Mouse (Mus musculus) B cell, adult 67 days (primary cell): ENCODE measurements around the gene Tmem262. TPM values are rescaled to one million over a fixed set of nuclear protein-coding genes. Genes with fewer than 3 reads are reported as not detected.

ENCODE experiments used
- total RNA-seq, 2 experiments: library from RNA; stranded (reverse); gene quantifications; 4 replicates each; pipeline ENCODE4 v1.2.4; 2023

The Tmem262 gene
- not detected for total RNA-seq

GRCm38 (mm10) chr19:6079983-6080480 is at the start of gene Tmem262:
Gene Tmem262 (plus strand): TSS chr19:6080033.

GRCm38 (mm10) chr19:6046294-6047153 is 33.3 kb upstream of the Tmem262 start, which contains the start of gene Syvn1:
Gene Syvn1 (plus strand): TSS chr19:6046576.

GRCm38 (mm10) chr19:6057313-6058096 is 22.3 kb upstream of the Tmem262 start, which contains the start of the genes Mrpl49 and Fau:
Gene Mrpl49 (minus strand): TSS chr19:6057785.
Gene Fau (plus strand): TSS chr19:6057844.

GRCm38 (mm10) chr19:6061021-6061533 is 18.8 kb upstream of the Tmem262 start, which contains the start of gene Znhit2:
Gene Znhit2 (plus strand): TSS chr19:6061192.

GRCm38 (mm10) chr19:6067724-6068415 is 12.0 kb upstream of the Tmem262 start, which contains the start of gene Tm7sf2:
Gene Tm7sf2 (minus strand): TSS chr19:6068373.

GRCm38 (mm10) chr19:6076564-6077393 is 3.1 kb upstream of the Tmem262 start, which contains the start of gene Vps51:
Gene Vps51 (minus strand): TSS chr19:6077231.

GRCm38 (mm10) chr19:6082156-6082555 is 2.3 kb downstream of the Tmem262 start, which contains the start of gene Gm28374:
Gene Gm28374 (minus strand): TSS chr19:6082256.

GRCm38 (mm10) chr19:6084478-6085248 is 4.8 kb downstream of the Tmem262 start, which contains the start of the genes Zfpl1 and Cdca5:
Gene Zfpl1 (minus strand): TSS chr19:6084956.
Gene Cdca5 (plus strand): TSS chr19:6084983.

GRCm38 (mm10) chr19:6094119-6094518 is 14.3 kb downstream of the Tmem262 start, which contains the start of gene AC131692.1:
Gene AC131692.1 (plus strand): TSS chr19:6094419.

GRCm38 (mm10) chr19:6105586-6105985 is 25.8 kb downstream of the Tmem262 start, which contains the start of gene Naaladl1:
Gene Naaladl1 (plus strand): TSS chr19:6105782.

GRCm38 (mm10) chr19:6117986-6118676 is 38.3 kb downstream of the Tmem262 start, which contains the start of gene Sac3d1:
Gene Sac3d1 (minus strand): TSS chr19:6118650.

GRCm38 (mm10) chr19:6127760-6128341 is 48.0 kb downstream of the Tmem262 start, which contains the start of gene Snx15:
Gene Snx15 (minus strand): TSS chr19:6128304.

Other genes with a start within 250 kb of the Tmem262 start
- gene Frmd8, start 204.8 kb upstream of the Tmem262 start, total RNA-seq = 10 to 100 TPM; 39.6 to 41.7 TPM
- 10 to 100 TPM; 21.2 to 26.6 TPM for gene Slc25a45, start 202.2 kb upstream of the Tmem262 start, total RNA-seq
- gene Tigd3, start 185.9 kb upstream of the Tmem262 start, total RNA-seq = 1 to 10 TPM; 3.4 to 4.2 TPM
- 100 to 1,000 TPM; 171 to 191 TPM for gene Dpf2, start 167.0 kb upstream of the Tmem262 start, total RNA-seq
- gene Cdc42ep2, start 155.2 kb upstream of the Tmem262 start, total RNA-seq = not detected
- 10 to 100 TPM; 77.0 to 78.2 TPM for gene Pola2, start 115.8 kb upstream of the Tmem262 start, total RNA-seq
- gene Slc22a20, start 93.9 kb upstream of the Tmem262 start, total RNA-seq = not detected
- 100 to 1,000 TPM in 1 of 2 experiments, 10 to 100 TPM in 1; 97.9 to 103 TPM for gene Capn1, start 64.1 kb upstream of the Tmem262 start, total RNA-seq
- gene Syvn1, start 33.5 kb upstream of the Tmem262 start, total RNA-seq = 100 to 1,000 TPM; 205 to 221 TPM
- gene Mrpl49, start 22.2 kb upstream of the Tmem262 start, total RNA-seq = 10 to 100 TPM; 24.4 to 30.4 TPM
- 1,000 to 10,000 TPM; 3,281 to 3,326 TPM for gene Fau, start 22.2 kb upstream of the Tmem262 start, total RNA-seq
- 10 to 100 TPM; 11.5 to 17.8 TPM for gene Znhit2, start 18.8 kb upstream of the Tmem262 start, total RNA-seq
- gene Tm7sf2, start 11.7 kb upstream of the Tmem262 start, total RNA-seq = 10 to 100 TPM; 11.2 to 16.4 TPM
- gene Vps51, start 2.8 kb upstream of the Tmem262 start, total RNA-seq = 100 to 1,000 TPM in 1 of 2 experiments, 10 to 100 TPM in 1; 83.4 to 105 TPM
- not detected for gene Gm28374, start 2.2 kb downstream of the Tmem262 start, total RNA-seq
- 10 to 100 TPM; 51.4 to 65.8 TPM for gene Zfpl1, start 4.9 kb downstream of the Tmem262 start, total RNA-seq
- gene Cdca5, start 5.0 kb downstream of the Tmem262 start, total RNA-seq = 1 to 10 TPM; 1.6 TPM
- gene AC131692.1, start 14.4 kb downstream of the Tmem262 start, total RNA-seq = not detected
- gene Naaladl1, start 25.7 kb downstream of the Tmem262 start, total RNA-seq = not detected
- gene Sac3d1, start 38.6 kb downstream of the Tmem262 start, total RNA-seq = 1 to 10 TPM; 8.8 to 10.0 TPM
- 10 to 100 TPM; 41.1 to 46.7 TPM for gene Snx15, start 48.3 kb downstream of the Tmem262 start, total RNA-seq
- not detected for gene Batf2, start 61.0 kb downstream of the Tmem262 start, total RNA-seq
- gene Arl2, start 61.5 kb downstream of the Tmem262 start, total RNA-seq = 10 to 100 TPM; 31.4 to 32.2 TPM
- gene Majin, start 104.4 kb downstream of the Tmem262 start, total RNA-seq = not detected
- not detected for gene Gpha2, start 146.3 kb downstream of the Tmem262 start, total RNA-seq
- gene Ppp2r5b, start 155.8 kb downstream of the Tmem262 start, total RNA-seq = 10 to 100 TPM; 25.7 to 33.0 TPM
- 100 to 1,000 TPM; 105 to 123 TPM for gene Atg2a, start 161.6 kb downstream of the Tmem262 start, total RNA-seq
- gene Ehd1, start 196.7 kb downstream of the Tmem262 start, total RNA-seq = 100 to 1,000 TPM; 212 to 217 TPM
- gene Cdc42bpg, start 226.4 kb downstream of the Tmem262 start, total RNA-seq = 1 to 10 TPM; 8.0 to 9.0 TPM